Mouse (Mus musculus) cerebellum, adult 2 months (tissue): ENCODE measurements around the gene Slc7a14.

Source experiments
- CTCF ChIP-seq: fragments of 200-500 bp; IDR thresholded peaks from 2 replicates; pipeline ENCODE4 v1.5.1; 2011; ENCODE audit warnings: low read depth, mild to moderate bottlenecking, control low read depth, low read length, moderate library complexity, borderline replicate concordance; ENCODE audit not compliant: insufficient read depth
- POLR2A ChIP-seq: fragments of 200-500 bp; IDR thresholded peaks from 2 replicates; pipeline ENCODE4 v1.6.1; 2011; ENCODE audit warnings: low read length, control low read depth, borderline replicate concordance; ENCODE audit not compliant: insufficient read depth

DNA sequence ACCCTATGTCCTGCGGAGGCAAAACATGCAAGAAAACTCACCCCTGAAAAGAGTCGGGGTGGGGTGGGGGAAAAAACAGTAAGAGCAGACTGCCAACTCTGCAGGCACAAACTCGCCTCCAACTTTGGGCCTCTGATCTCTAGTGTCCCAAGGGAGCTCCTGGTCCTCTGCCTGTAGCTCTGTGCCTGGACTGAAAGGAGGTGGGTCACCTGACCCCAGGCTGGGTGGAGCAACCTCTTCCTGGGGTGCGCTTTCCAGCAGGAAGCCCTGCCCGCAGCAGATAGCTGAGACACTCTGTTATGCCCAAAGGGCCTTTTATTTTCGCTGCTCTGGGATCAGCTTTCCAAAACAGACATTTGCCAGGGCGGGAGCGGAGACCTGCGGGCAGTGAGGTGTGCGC, 92.7 kb downstream of the Slc7a14 start:
- TF ChIP-seq CTCF: no peak
- no peak for TF ChIP-seq POLR2A
